Mouse (Mus musculus) cerebellum, adult 2 months (tissue): ENCODE measurements around the gene Ctu1.
"Not testable (repeated sequence)": the region's sequence is repeated elsewhere in the genome, so short reads cannot be mapped to it uniquely, and the experiment has no call there.

Experiments used
- CTCF ChIP-seq: fragments of 200-500 bp; IDR thresholded peaks from 2 replicates; pipeline ENCODE4 v1.5.1; 2011; ENCODE audit warnings: low read depth, mild to moderate bottlenecking, control low read depth, low read length, moderate library complexity, borderline replicate concordance; ENCODE audit not compliant: insufficient read depth
- POLR2A ChIP-seq: fragments of 200-500 bp; IDR thresholded peaks from 2 replicates; pipeline ENCODE4 v1.6.1; 2011; ENCODE audit warnings: low read length, control low read depth, borderline replicate concordance; ENCODE audit not compliant: insufficient read depth

- TF ChIP-seq CTCF, POLR2A: not testable (repeated sequence)
Measured at GRCm38 (mm10) chr7:43682511-43682910, 10.7 kb downstream of the Ctu1 start.
